Mouse (Mus musculus) midbrain, embryonic 12.5 days (tissue): ENCODE data around the gene Plekhh1. TPM values are rescaled to one million over a fixed set of nuclear protein-coding genes. Genes with fewer than 3 reads are reported as not detected.
A peak's percentile ranks its signal among the peaks of the same experiment; 100 is the strongest.

ENCODE experiments used
- ATAC-seq: fragments of 200-750 bp; cut with Nextera tagmentation; 2 replicates; pipeline ENCODE4 v1.8.0; 2017; ENCODE audit warnings: low read depth, moderate TSS enrichment, moderate library complexity; ENCODE audit not compliant: low FRiP score
- H3K27ac ChIP-seq: fragments of 300-500 bp; sonication (generic); replicated peaks from 2 replicates; pipeline ENCODE4 v1.5.1; 2016; ENCODE audit warnings: mild to moderate bottlenecking
- H3K27me3 ChIP-seq: fragments of 300-500 bp; sonication (generic); 2 replicates; pipeline ENCODE4 v1.6.1; 2016; ENCODE audit warnings: mild to moderate bottlenecking
- H3K36me3 ChIP-seq: fragments of 300-500 bp; sonication (generic); 2 replicates; pipeline ENCODE4 v1.6.1; 2016
- H3K4me1 ChIP-seq: fragments of 300-500 bp; sonication (generic); 2 replicates; pipeline ENCODE4 v1.6.1; 2016
- H3K4me2 ChIP-seq: fragments of 300-500 bp; sonication (generic); replicated peaks from 2 replicates; pipeline ENCODE4 v1.6.1; 2016; ENCODE audit warnings: mild to moderate bottlenecking, moderate library complexity
- H3K4me3 ChIP-seq: fragments of 300-500 bp; sonication (generic); 2 replicates; pipeline ENCODE4 v1.5.1; 2016; ENCODE audit warnings: mild to moderate bottlenecking
- H3K9ac ChIP-seq: fragments of 300-500 bp; sonication (generic); replicated peaks from 2 replicates; pipeline ENCODE4 v1.6.1; 2016; ENCODE audit warnings: mild to moderate bottlenecking, moderate library complexity
- H3K9me3 ChIP-seq: fragments of 300-500 bp; sonication (generic); 2 replicates; pipeline ENCODE4 v1.6.1; 2016; ENCODE audit warnings: mild to moderate bottlenecking
- WGBS: fragments of 180-500 bp; shearing (Covaris S2); methylation state at CpG from one replicate; pipeline ENCODE4 v1.1.7; 2016; 5-methylcytosine and 5-hydroxymethylcytosine counted together
- polyA plus RNA-seq: library from polyadenylated mRNA; unstranded; fragments of >200 nt; fragmentation: Nextera tagmentation; extraction: Ambion mirVana; gene quantifications from 2 replicates; pipeline ENCODE4 v1.2.1, GENCODE M21; 2016

The Plekhh1 gene
- polyA plus RNA-seq, 1 experiment from 2014 or later = 8.1 TPM

GRCm38 (mm10) chr12:79092569-79092968, 63.6 kb downstream of the Plekhh1 start:
- Histone ChIP-seq H3K4me1 (peaks cover 9% of the 10 kb centered on the region), H3K4me3 (no peak overlapping the region), H3K9me3 (no peaks in the 10 kb centered on the region), H3K9ac (no peak overlapping the region), H3K4me2 (no peak overlapping the region), H3K36me3 (no peaks in the 10 kb centered on the region), H3K27me3 (no peaks in the 10 kb centered on the region), H3K27ac (no peak overlapping the region)
- no peak for ATAC-seq
- WGBS = 56% methylated on average over 4 of the region's 4 CpGs

- Histone ChIP-seq H3K27me3 (0 out of 2 replicates have a peak, but pooled peaks cover 3% of the 10 kb centered on the region), H3K4me3 (no peak overlapping the region), H3K9me3 (no peaks in the 10 kb centered on the region), H3K27ac (no peak overlapping the region), H3K4me2 (no peak overlapping the region), H3K36me3 (no peaks in the 10 kb centered on the region), H3K9ac (no peak overlapping the region), H3K4me1 (no peaks in the 10 kb centered on the region)
- WGBS = 62% methylated on average over 3 of the region's 3 CpGs
- no peak for ATAC-seq
These were observed 68.3 kb downstream of the Plekhh1 start for GRCm38 (mm10) chr12:79097106-79097752.

GRCm38 (mm10) chr12:79103773-79104172, 74.8 kb downstream of the Plekhh1 start:
- Histone ChIP-seq H3K27me3 (0 out of 2 replicates have a peak, but pooled peaks cover 3% of the 10 kb centered on the region), H3K36me3 (no peaks in the 10 kb centered on the region), H3K27ac (no peak overlapping the region), H3K9me3 (no peaks in the 10 kb centered on the region), H3K4me3 (no peak overlapping the region), H3K9ac (no peak overlapping the region), H3K4me1 (no peaks in the 10 kb centered on the region), H3K4me2 (no peak overlapping the region)
- ATAC-seq = no peak
- 92% methylated on average over 3 of the region's 3 CpGs for WGBS

GRCm38 (mm10) chr12:79104544-79104943, 75.6 kb downstream of the Plekhh1 start:
- ATAC-seq = no peak
- Histone ChIP-seq H3K27me3 (0 out of 2 replicates have a peak, but pooled peaks cover 3% of the 10 kb centered on the region), H3K9ac (no peak overlapping the region), H3K4me3 (no peak overlapping the region), H3K4me2 (no peak overlapping the region), H3K36me3 (no peaks in the 10 kb centered on the region), H3K27ac (no peak overlapping the region), H3K9me3 (no peaks in the 10 kb centered on the region), H3K4me1 (no peaks in the 10 kb centered on the region)
- 71% methylated on average over 2 of the region's 2 CpGs for WGBS

- Histone ChIP-seq H3K9ac (no peak overlapping the region), H3K36me3 (no peaks in the 10 kb centered on the region), H3K4me1 (no peaks in the 10 kb centered on the region), H3K27ac (no peak overlapping the region), H3K4me3 (no peak overlapping the region), H3K4me2 (no peak overlapping the region), H3K9me3 (no peaks in the 10 kb centered on the region), H3K27me3 (0 out of 2 replicates have a peak, but pooled peaks cover 3% of the 10 kb centered on the region)
- no peak for ATAC-seq
- WGBS = 89% methylated on average over 5 of the region's 5 CpGs
These were observed 76.3 kb downstream of the Plekhh1 start for GRCm38 (mm10) chr12:79105312-79105711.

- Histone ChIP-seq H3K9me3 (no peaks in the 10 kb centered on the region), H3K4me1 (no peaks in the 10 kb centered on the region), H3K9ac (no peak overlapping the region), H3K27ac (no peak overlapping the region), H3K4me3 (no peak overlapping the region), H3K4me2 (no peak overlapping the region), H3K36me3 (no peaks in the 10 kb centered on the region), H3K27me3 (no peaks in the 10 kb centered on the region)
- 91% methylated on average over 4 of the region's 4 CpGs for WGBS
- ATAC-seq = no peak
These were observed 90.0 kb downstream of the Plekhh1 start for GRCm38 (mm10) chr12:79118991-79119390.

- no peak for ATAC-seq
- Histone ChIP-seq H3K36me3 (no peaks in the 10 kb centered on the region), H3K4me2 (no peak overlapping the region), H3K4me1 (no peaks in the 10 kb centered on the region), H3K27ac (no peak overlapping the region), H3K4me3 (no peak overlapping the region), H3K9me3 (no peaks in the 10 kb centered on the region), H3K27me3 (no peaks in the 10 kb centered on the region), H3K9ac (no peak overlapping the region)
- 32% methylated on average over 3 of the region's 3 CpGs for WGBS
These were observed 93.9 kb downstream of the Plekhh1 start for GRCm38 (mm10) chr12:79122820-79123219.

- H3K27ac ChIP-seq = no peak within 1 kb of the TSS
- H3K9me3 ChIP-seq = no peaks in the 10 kb centered on the region
- H3K4me2 ChIP-seq = peak within 1 kb of the TSS; percentile 90
- H3K9ac ChIP-seq = peak within 1 kb of the TSS; percentile 55
- peaks cover 11% of the 10 kb centered on the region for H3K4me1 ChIP-seq
- 1% methylated on average over 47 of the region's 47 CpGs for WGBS
- peak; percentile 90 for ATAC-seq
- H3K36me3 ChIP-seq = no peaks in the 10 kb centered on the region
- peak within 1 kb of the TSS; percentile 51 for H3K4me3 ChIP-seq
- peaks cover 45% of the 10 kb centered on the region for H3K27me3 ChIP-seq
These were observed 101.6 kb downstream of the Plekhh1 start, which contains the start of gene Arg2 for GRCm38 (mm10) chr12:79130299-79131177. TSS of gene Arg2 (plus strand) at chr12:79130777.

Other genes starting within 250 kb of the Plekhh1 start
- 88.9 and 98.0 TPM in 2 replicates for gene Atp6v1d, start 167.5 kb upstream of the Plekhh1 start, polyA plus RNA-seq
- 183 and 186 TPM in 2 replicates for gene Eif2s1, start 167.3 kb upstream of the Plekhh1 start, polyA plus RNA-seq
- 1.4 and 2.3 TPM in 2 replicates for gene Plek2, start 122.2 kb upstream of the Plekhh1 start, polyA plus RNA-seq
- gene Tmem229b, start 21.5 kb upstream of the Plekhh1 start, polyA plus RNA-seq = 17.3 and 21.4 TPM in 2 replicates
- gene Pigh, start 60.5 kb downstream of the Plekhh1 start, polyA plus RNA-seq = 26.2 and 30.4 TPM in 2 replicates
- gene Arg2, start 101.6 kb downstream of the Plekhh1 start, polyA plus RNA-seq = 9.0 and 9.7 TPM in 2 replicates
- 113 and 115 TPM in 2 replicates for gene Vti1b, start 143.5 kb downstream of the Plekhh1 start, polyA plus RNA-seq
- gene Rdh11, start 163.1 kb downstream of the Plekhh1 start, polyA plus RNA-seq = 28.3 and 28.4 TPM in 2 replicates
- 1.8 and 2.1 TPM in 2 replicates for gene Rdh12, start 179.8 kb downstream of the Plekhh1 start, polyA plus RNA-seq